Mouse (Mus musculus) liver, postnatal 0 days (tissue): ENCODE data around the gene Prss30.

Experiments used
- CTCF ChIP-seq: sonication (generic); IDR thresholded peaks from 2 replicates; pipeline ENCODE4 v1.5.1; 2016; ENCODE audit warnings: antibody characterized with exemption, low read depth
- EP300 ChIP-seq: IDR thresholded peaks from 2 replicates; pipeline ENCODE4 v1.6.1; 2016; ENCODE audit warnings: antibody characterized with exemption, low read depth, mild to moderate bottlenecking

GRCm38 (mm10) chr17:23925090-23925493 is 55.3 kb downstream of the Prss30 start:
- no peak for TF ChIP-seq CTCF
- no peak for TF ChIP-seq EP300
